Mouse (Mus musculus): ENCODE data around the gene Ddx31.

GRCm38 (mm10) chr2:28884914-28885313 lies 44.7 kb downstream of the Ddx31 start:
- TF ChIP-seq POLR2A (IDR thresholded peaks at IDR 0.05; ENCODE audit: insufficient read length, low read depth) (no peak), TCF12 (IDR thresholded peaks at IDR 0.05; ENCODE audit: insufficient read depth, poor library complexity, severe bottlenecking) (no peak), E2F4 (IDR thresholded peaks at IDR 0.05; ENCODE audit: insufficient read depth) (no peak)

Measured in myocyte (in vitro differentiated cells).